25 mouse cellular contexts compared by ENCODE assay signal in the genomic region with DNA sequence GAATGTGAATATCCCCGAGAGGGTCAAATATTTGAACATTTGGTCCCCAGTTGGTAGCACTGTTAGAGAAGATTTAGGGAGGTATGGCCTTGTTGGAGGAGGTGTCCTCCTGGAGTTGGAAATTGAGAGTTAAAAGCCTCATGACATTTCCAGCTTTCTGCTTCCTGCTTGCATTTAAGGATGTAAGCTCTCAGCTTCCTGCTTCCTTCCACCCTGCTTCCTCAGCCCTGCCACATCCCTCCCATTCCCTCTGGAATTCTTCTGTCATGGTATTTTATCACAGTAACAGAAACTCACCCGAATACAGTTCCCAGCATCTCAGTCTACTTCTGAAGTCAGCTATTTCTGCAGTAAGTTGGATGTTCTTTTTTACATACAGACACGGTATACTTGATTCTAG. TPM values are rescaled to one million over a fixed set of nuclear protein-coding genes. Genes with fewer than 3 reads are reported as not detected.
A peak's percentile ranks its signal among the peaks of the same experiment; 100 is the strongest.
DNase-seq lines count a peak whose midpoint lies in the region; ATAC-seq and TF ChIP-seq lines count a peak whose summit lies in the region.
"Had no signal": no experiment of that assay in that cellular context is flagged by ENCODE, and none has a peak within 500 bp of the region (broad histone marks: within the 10 kb centered on the region; RNA-seq: fewer than 3 reads in every experiment).

No protein-coding gene starts in this region.

- H3K36me3 ChIP-seq in heart, embryonic 12.5 days: peaks cover 3% of the 10 kb centered on the region; the same call in 1 of the 2 replicates
- 0 out of 2 replicates have a peak, but pooled peaks cover 3% of the 10 kb centered on the region for H3K36me3 ChIP-seq in kidney, embryonic 16.5 days (ENCODE audit: insufficient read depth, low read length)
- no peaks in the 10 kb centered on the region for H3K36me3 ChIP-seq in kidney, embryonic 15.5 days
- no peaks in the 10 kb centered on the region for H3K36me3 ChIP-seq in lung, embryonic 14.5 days (ENCODE audit: insufficient read depth)
- H3K36me3 ChIP-seq: embryonic facial prominence, embryonic 12.5 days had no signal

- TF ChIP-seq CTCF in lung, embryonic 14.5 days (IDR thresholded peaks at IDR 0.05; ENCODE audit: low read depth): no peak

- H3K4me3 ChIP-seq in heart, embryonic 12.5 days: no peak overlapping the region
- no peak overlapping the region for H3K4me3 ChIP-seq in kidney, embryonic 16.5 days (ENCODE audit: low read length)
- no peak overlapping the region for H3K4me3 ChIP-seq in kidney, embryonic 15.5 days (replicated peaks)
- H3K4me3 ChIP-seq in lung, embryonic 14.5 days (ENCODE audit: low read depth, low read length): no peak overlapping the region
- H3K4me3 ChIP-seq: embryonic facial prominence, embryonic 10.5 days; embryonic facial prominence, embryonic 12.5 days; forebrain, embryonic 13.5 days had no signal

- ATAC-seq in heart, embryonic 12.5 days (ENCODE audit: insufficient number of reproducible peaks, low FRiP score): no peak
- no peak for ATAC-seq in kidney, embryonic 16.5 days (ENCODE audit: low FRiP score, low TSS enrichment)
- no peak for ATAC-seq in kidney, embryonic 15.5 days (replicated peaks; ENCODE audit: low FRiP score)
- no peak for ATAC-seq in lung, embryonic 14.5 days (ENCODE audit: insufficient read depth)
- ATAC-seq: activated CD4-positive, CD25-positive, alpha-beta regulatory T cell, adult 4 months; CD4-positive, CD25-positive, alpha-beta regulatory T cell, adult 4 months; forebrain, embryonic 13.5 days; Patski had no signal

- intact Hi-C loops in heart, postnatal 36 days (cut with DNase I): no loop called here

- H3K9me3 ChIP-seq in heart, embryonic 12.5 days (replicated peaks): 0 out of 2 replicates have a peak, but pooled peaks cover 3% of the 10 kb centered on the region
- H3K9me3 ChIP-seq in kidney, embryonic 16.5 days (ENCODE audit: low read length): no peaks in the 10 kb centered on the region
- no peaks in the 10 kb centered on the region for H3K9me3 ChIP-seq in kidney, embryonic 15.5 days (replicated peaks)
- no peaks in the 10 kb centered on the region for H3K9me3 ChIP-seq in lung, embryonic 14.5 days (ENCODE audit: low read depth, low read length)
- H3K9me3 ChIP-seq: embryonic facial prominence, embryonic 10.5 days; embryonic facial prominence, embryonic 12.5 days; forebrain, embryonic 13.5 days; G1E had no signal

- peak; percentile 93 for DNase-seq in heart, adult 11 months
- DNase-seq in heart, postnatal 36 days: no peak
- no peak for DNase-seq in heart, adult 8-10 months (ENCODE audit: low spot score)
- DNase-seq in lung, embryonic 14.5 days: no peak
- no peak for DNase-seq in lung, postnatal 14 days
- DNase-seq: adrenal gland, adult 8-10 months; adrenal gland, postnatal 14 days; adrenal gland, postnatal 36 days; B cell, adult 2 months; cerebellum, adult 11-12 months; cerebellum, adult 2 months; cerebellum, adult 9-10 months; cerebellum, postnatal 10 days; cerebellum, postnatal 25 days had no signal

- H3K9ac ChIP-seq in heart, embryonic 12.5 days: no peak overlapping the region
- H3K9ac ChIP-seq in kidney, embryonic 16.5 days (replicated peaks; ENCODE audit: low read length): no peak overlapping the region
- no peak overlapping the region for H3K9ac ChIP-seq in kidney, embryonic 15.5 days
- H3K9ac ChIP-seq in lung, embryonic 14.5 days: no peak overlapping the region
- H3K9ac ChIP-seq: embryonic facial prominence, embryonic 12.5 days; forebrain, embryonic 13.5 days had no signal

- H3K27me3 ChIP-seq in heart, embryonic 12.5 days (replicated peaks): no peaks in the 10 kb centered on the region
- H3K27me3 ChIP-seq in kidney, embryonic 16.5 days (ENCODE audit: insufficient read depth, low read length): no peaks in the 10 kb centered on the region
- H3K27me3 ChIP-seq in kidney, embryonic 15.5 days: no peaks in the 10 kb centered on the region
- H3K27me3 ChIP-seq in lung, embryonic 14.5 days (ENCODE audit: insufficient read depth, low read length): no peaks in the 10 kb centered on the region
- H3K27me3 ChIP-seq: CH12.LX; embryonic facial prominence, embryonic 12.5 days; forebrain, embryonic 13.5 days; Patski had no signal

- 0 out of 2 replicates have a peak overlapping the region, but pooled peaks have one; percentile 18 for H3K27ac ChIP-seq in heart, embryonic 12.5 days (ENCODE audit: poor library complexity, severe bottlenecking)
- 0 out of 2 replicates have a peak overlapping the region, but pooled peaks have one; percentile 10 for H3K27ac ChIP-seq in kidney, embryonic 16.5 days (ENCODE audit: low read length)
- no peak overlapping the region for H3K27ac ChIP-seq in kidney, embryonic 15.5 days
- peak overlapping the region; percentile 36; the same call in 1 of the 2 replicates for H3K27ac ChIP-seq in lung, embryonic 14.5 days (ENCODE audit: low read depth)
- H3K27ac ChIP-seq: embryonic facial prominence, embryonic 10.5 days; embryonic facial prominence, embryonic 12.5 days; forebrain, embryonic 13.5 days had no signal

- 45% methylated on average over 3 of the region's 3 CpGs for WGBS in heart, embryonic 12.5 days
- WGBS in kidney, embryonic 16.5 days: 46% methylated on average over 3 of the region's 3 CpGs
- WGBS in kidney, embryonic 15.5 days: 56% methylated on average over 3 of the region's 3 CpGs
- WGBS in lung, embryonic 14.5 days: 57% methylated on average over 3 of the region's 3 CpGs

- H3K4me1 ChIP-seq in heart, embryonic 12.5 days (replicated peaks): peaks cover 61% of the 10 kb centered on the region
- H3K4me1 ChIP-seq in kidney, embryonic 16.5 days (ENCODE audit: insufficient read depth, low read length): peaks cover 31% of the 10 kb centered on the region
- peaks cover 30% of the 10 kb centered on the region for H3K4me1 ChIP-seq in kidney, embryonic 15.5 days
- H3K4me1 ChIP-seq in lung, embryonic 14.5 days (ENCODE audit: insufficient read depth): peaks cover 28% of the 10 kb centered on the region

- no peak overlapping the region for H3K4me2 ChIP-seq in heart, embryonic 12.5 days
- peak overlapping the region; percentile 15; the same call in 1 of the 2 replicates for H3K4me2 ChIP-seq in kidney, embryonic 16.5 days (replicated peaks; ENCODE audit: low read depth, low read length)
- no peak overlapping the region for H3K4me2 ChIP-seq in kidney, embryonic 15.5 days
- H3K4me2 ChIP-seq in lung, embryonic 14.5 days: no peak overlapping the region
- H3K4me2 ChIP-seq: embryonic facial prominence, embryonic 12.5 days; forebrain, embryonic 13.5 days had no signal

RNA-seq across cellular contexts. Expression of a gene that starts 12.3 kb away (rescaled TPM):
- 1 to 10 TPM; 4.3 to 4.6 TPM for total RNA-seq in heart, postnatal 36 days (2021)
- polyA plus RNA-seq in heart, embryonic 12.5 days (2016; fragmentation: Nextera tagmentation; extraction: Ambion mirVana): 27.6 and 32.4 TPM in 2 replicates
- total RNA-seq in heart, adult 8-10 months (2022): 1 to 10 TPM; 3.3 to 5.0 (median 4.0) TPM
- polyA plus RNA-seq in kidney, embryonic 16.5 days (2015; fragmentation: Nextera tagmentation; extraction: Ambion mirVana): 34.4 and 36.2 TPM in 2 replicates
- 35.6 and 37.3 TPM in 2 replicates for polyA plus RNA-seq in kidney, embryonic 15.5 days (2015; fragmentation: Nextera tagmentation; extraction: Ambion mirVana)
- 51.4 and 55.3 TPM in 2 replicates for polyA plus RNA-seq in lung, embryonic 14.5 days (2014; fragmentation: Nextera tagmentation; extraction: Ambion mirVana)
